Mouse (Mus musculus): ENCODE data around the gene Srpk2.
"Not testable (repeated sequence)": the region's sequence is repeated elsewhere in the genome, so short reads cannot be mapped to it uniquely, and the experiment has no call there.

Gene Srpk2

DNA sequence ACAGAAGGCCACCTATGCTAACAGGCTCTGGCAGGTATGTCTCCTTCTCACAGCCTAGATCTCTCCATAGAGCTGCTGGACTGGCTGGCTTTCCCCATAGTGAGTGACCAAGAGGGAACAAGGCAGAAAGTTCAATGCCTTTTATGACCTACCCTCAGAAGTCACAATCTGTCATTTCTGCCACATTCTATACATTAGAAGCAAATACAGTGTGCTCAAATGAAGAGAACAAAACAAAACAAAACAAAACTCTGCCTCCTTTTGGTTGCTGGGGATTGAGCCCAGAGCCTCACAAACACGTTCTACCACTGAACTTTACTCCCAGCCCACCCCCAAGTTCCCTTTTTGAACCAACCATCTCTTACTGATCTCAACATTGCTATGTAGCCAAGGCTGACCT lies at the start of gene Srpk2:
Srpk2 (minus strand) TSS at position 101 of the 400 bp plus-strand sequence.
- no peak for DNase-seq (ENCODE audit: low spot score)

DNA sequence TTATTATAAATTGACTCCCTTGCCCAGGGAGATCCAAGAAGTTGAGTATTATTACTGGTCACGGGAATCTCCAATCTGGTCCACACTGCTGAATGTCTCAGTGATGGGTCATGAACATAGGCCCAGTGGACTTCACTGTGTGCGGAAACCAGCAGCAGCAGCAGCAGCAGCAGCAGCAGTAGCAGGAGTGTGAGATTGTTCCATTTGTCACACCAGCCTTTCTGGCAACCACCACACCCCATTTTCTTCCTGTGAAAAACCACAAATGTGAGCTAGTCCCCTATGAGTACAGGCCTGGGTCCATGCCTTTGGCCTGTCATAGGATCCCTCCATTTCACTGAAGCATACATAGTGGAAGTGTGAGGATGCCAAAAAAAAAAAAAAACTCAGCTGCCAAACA lies 37.5 kb upstream of the Srpk2 start:
- no peak for DNase-seq (ENCODE audit: low spot score)

DNA sequence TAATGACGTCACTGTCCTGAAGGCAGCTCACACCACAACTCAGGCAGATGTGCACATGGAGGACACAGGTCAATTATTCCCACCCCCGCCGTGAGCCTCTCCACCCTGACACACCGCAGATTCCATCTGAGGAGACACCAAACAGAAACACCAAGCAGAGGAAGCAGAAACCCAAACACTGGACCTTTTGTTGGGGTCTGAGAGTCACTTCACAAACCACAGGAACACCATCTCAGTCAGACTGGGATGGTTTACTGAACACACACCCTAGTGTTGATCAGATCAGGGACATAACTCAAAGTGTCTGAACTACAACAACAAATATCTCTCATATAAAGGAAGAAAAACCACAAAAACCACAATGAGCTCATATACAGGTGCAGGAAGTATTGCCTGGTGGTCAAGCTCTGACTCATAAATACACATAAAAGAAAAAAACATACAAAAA lies 34.5 kb upstream of the Srpk2 start:
- DNase-seq (ENCODE audit: low spot score): no peak

DNA sequence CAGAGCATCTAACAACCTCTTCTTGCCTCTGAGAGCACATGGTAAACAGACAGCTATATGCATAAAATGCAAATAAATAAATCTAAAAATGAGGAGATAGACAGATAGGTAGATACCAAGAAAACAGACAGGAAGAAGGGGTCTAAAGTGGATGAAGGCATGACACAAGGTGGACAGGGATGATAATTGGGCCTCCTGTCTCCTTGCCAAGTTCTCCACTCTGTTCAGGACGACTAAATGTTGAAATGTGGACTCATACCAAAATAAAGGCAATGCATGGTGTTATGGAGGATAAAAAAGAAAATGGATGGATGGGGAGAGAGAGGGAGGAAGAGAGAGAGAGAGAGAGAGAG lies 33.7 kb upstream of the Srpk2 start:
- DNase-seq (ENCODE audit: low spot score): no peak

DNA sequence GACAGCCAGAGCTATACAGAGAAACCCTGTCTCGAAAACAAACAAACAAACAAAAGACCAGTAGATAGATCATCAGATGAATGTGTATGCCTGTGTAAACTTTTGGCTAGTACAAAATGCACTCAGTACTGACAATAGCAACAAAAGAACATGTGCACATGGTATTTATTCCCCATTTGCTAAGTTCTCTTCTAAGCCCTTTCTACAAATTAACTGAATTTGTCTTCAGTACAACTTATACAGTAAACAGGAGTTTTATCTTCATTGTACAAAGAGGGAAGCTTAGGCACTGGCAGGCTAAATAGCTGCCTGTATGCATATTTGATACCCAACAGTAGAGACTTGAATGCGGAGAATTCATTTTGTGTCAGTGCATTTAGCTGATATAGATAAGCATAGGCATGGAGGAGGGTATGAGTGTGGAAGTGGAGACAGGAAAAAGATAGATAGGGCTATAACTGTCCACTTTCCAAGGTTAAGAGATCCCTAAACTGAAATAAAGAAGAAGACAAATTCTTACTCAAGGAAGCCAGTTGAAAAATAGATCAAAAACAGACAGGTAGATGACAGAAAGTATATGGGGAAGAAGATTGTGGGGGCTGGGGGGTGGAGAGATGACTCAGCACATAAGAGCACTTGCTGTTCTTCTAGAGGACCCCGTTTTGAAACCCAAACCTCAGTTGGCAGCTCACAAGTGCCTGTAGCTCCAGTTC lies 33.2 kb upstream of the Srpk2 start:
- no peak for DNase-seq (ENCODE audit: low spot score)

DNA sequence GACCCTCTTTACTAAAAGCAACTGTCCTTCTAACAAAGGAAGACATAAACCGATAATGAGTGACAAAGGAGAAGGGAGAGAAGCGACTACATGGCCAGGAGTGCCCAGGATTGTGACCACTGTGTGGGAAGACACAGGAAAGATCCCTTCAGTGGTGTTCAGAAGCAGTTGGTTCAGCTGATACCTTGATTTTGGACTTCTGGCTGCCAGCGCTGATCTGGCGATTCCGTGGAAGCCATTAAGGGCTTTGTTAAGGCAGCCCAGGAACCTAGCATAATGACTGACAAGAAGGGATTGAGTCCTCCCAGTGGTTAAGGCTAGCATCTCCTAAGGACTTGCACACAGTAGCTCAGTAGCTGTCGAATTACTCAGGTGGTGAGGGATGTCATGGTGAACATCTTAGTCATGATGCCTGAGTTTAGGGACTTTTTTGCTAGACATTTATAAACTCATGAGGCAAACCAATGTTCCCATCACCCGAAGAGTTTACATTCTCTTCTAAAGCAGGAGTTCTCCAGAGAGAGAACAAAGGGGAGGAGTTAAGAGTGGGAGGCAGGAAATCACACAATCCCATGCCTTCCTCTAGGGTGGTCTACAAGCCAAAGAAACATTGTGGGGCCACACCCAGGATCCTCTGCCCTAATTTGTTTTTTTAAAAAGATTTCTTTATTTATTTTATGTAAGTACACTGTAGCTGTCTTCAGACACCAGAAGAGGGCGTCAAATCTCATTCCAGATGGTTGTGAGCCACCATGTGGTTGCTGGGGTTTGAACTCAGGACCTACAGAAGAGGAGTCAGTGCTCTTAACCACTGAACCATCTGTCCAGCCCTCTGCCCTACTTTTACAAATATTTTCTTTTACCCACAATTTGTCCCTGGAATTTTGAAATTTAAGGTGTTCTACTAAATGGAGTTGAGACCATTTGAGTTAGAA lies 29.3 kb upstream of the Srpk2 start:
- no peak for DNase-seq (ENCODE audit: low spot score)

DNA sequence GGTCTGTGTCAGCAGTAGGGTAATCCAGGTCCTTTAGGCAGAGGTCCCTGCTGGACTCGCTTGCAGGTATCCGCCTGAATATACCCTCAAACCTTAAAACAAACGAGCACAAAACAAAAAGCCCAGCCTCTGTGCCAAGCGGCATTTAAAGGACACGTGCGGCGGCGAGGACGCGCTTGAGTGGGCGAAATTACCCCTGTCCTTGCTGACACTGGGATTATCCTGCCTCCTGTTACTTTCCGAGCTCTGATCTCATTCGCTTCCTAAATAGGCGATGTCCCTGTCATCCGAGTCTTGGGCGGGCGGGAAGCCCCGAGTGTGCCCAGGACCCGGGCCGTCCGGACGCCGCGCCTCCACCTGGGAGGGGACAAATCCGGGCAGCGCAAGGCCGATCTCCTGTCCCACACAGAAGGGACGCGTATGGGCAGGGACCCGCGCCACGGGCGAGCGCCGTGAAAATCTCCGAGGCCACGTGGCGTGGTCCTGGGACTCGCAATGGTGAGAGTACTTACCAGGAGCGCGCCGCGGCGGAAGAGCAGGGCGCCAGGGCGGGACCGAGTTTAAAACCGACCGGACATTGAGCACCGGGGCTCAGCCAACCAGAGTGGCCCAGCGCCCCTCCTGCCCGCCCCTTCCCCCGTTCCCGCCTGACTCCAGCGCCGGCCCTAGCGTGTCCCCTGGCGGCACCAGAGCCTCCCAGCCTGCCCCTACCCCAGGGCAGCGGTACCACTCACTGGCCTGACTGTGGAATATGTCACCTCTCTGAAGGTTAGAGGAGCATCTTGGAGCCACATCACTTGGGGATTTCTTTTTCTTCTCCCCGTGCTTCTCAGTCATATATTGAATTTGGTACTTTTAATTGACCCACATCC lies 27.9 kb upstream of the Srpk2 start:
- peak; percentile 80 for DNase-seq (ENCODE audit: low spot score)

DNA sequence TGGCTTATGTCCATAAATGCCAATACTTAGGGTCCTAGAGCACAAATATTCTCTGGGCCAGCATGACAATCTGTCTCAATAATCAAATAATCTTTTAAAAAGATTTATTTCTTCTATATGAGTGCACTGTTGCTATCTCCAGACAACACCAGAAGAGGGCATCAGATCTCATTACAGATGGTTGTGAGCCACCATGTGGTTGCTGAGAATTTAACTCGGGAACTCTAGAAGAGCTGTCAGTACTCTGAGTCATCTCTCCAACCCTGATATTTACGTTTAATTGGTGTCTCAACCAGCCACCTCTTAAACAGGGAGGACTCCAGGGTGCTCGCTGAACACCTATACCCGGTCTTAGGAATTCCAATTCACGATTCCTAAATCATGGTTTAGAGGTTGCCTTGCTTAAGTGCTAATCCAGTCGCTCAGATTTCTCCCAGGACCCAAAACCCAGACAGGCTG lies 27.3 kb upstream of the Srpk2 start:
- DNase-seq (ENCODE audit: low spot score): not testable (repeated sequence)

DNA sequence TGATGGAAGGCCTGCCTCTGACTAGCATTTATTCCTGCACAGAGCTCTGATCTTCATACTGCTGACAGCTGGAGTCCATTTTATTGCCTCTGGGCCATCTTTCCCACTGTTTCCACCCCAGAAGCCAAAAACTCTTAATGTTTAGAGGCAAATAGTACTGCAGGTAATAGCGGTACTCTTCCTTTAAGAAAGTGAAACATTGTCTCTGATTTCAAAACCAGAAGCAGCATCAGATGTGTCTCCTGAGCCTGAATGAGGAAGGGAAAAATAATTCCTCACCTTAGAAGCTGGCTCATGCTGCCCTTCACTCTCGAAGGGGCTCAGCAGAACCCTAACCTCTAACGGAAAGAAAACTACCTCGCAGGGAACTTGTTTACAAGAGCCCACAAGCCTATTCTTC lies 26.8 kb upstream of the Srpk2 start:
- DNase-seq (ENCODE audit: low spot score): no peak

DNA sequence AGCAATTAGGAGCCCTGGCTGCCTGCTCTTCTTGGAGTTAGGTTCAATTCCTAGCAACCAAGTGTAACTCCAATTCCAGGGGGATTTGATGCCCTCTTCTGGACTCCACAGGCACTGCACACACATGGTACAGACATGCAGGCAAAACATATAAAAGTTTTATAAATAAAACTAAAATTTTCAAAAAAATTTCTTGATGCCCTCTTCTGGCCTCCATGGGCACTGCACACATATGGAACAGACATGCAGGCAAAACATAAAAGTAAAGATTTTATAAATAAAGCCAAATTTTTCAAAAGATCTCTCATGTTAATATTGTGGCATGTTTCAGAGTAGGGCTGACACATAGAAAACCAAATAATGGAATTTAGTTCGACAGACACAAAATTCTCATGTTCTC lies 25.2 kb upstream of the Srpk2 start:
- DNase-seq (ENCODE audit: low spot score): no peak

DNA sequence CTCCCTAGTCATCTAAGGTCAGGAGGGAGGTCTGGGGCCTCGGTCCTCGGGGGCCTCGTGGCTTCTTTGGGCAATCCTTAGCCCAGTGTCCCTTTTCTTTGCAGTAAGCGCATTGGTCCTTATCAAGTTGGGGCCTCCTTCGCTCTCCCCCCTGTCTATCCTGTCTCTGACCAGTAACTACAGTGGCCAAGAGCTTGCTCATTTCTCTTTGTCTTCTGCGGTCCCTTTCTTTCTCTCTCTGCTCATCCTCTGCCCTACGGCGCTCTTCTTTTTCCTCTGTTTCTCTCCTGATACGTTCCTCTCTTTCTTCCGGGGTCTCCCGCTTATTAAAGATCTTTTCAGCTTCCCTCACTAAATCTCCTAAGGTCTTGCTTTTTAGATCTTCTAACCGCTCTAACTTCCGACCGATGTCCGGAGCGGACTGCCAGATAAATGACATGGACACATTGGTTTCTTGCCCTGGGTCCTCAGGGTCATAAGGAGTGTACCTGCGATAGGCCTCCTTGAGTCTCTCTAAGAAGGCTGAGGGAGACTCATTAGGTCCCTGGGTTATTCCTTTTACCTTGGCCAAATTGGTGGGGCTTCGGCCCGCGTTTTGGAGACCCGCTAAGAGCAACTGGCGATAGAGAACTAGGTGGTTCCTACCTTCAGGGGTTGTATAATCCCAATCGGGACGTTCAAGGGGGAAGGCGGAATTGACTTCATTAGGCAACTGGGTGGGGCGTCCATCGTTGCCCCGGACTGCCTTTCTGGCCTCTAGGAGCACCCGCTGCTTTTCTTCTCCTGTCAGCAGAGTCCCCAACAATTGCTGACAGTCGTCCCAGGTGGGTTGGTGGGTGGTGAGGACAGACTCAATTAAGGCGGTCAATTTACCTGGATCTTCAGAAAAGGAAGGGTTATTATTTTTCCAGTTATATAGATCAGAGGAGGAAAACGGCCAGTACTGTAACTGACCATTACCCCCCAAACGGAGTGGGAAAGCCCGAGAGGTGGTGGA lies 22.5 kb upstream of the Srpk2 start:
- not testable (repeated sequence) for DNase-seq (ENCODE audit: low spot score)

DNA sequence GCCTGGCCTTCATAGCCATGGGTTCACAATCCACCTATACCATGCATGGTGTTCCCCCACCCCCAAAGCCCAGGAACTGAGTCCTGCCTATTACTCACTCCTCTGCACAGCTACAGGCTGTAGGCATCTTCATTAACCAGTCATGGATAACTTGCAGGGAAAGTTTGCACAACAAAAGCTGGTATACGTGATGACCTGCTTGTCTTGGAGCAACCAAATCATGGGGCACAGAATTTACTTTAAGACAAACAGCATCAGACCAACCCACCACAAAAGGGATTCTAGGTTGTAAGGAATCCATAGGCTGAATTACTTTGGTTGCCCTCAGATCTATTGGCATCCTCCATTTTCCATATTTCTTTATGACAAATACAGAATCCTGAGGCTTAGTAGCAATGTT lies 13.0 kb upstream of the Srpk2 start:
- no peak for DNase-seq (ENCODE audit: low spot score)

DNA sequence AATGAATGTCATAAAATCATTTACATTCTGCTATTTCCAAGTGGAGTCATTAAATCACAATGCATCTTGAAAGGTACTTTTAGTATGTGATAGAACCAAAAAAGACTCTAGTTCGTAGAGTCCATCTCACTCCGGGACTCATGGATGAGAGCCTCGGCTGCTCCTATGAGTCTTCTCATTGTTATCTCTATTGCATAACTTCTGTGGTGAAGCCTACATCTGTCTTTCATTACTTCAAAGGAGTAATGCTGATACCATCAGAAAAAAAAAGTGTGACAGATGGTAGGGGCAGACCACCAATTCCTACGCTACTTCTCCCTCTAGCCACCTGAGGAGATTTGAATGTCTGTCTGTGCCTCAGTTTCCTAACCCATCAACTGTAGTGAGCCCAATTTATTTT lies 986 bp downstream of the Srpk2 start:
- DNase-seq (ENCODE audit: low spot score): no peak

DNA sequence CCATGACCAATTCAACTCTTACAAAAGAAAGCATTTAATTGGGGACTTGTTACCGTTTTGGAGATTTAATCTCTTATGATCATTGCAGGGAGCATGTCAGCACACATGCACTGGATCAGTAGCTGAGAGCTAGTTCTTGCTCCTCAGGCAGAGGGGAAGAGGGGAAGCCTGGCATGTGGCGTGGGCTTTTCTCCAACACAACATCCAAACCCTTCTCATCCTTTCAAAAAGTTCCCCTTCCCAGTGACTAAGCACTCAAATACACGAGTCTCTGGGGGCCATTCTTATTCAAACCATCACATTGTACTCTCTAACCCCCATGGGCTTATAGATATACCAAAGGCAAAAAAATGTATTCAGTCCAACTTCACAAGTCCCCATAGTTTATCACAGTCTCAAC lies 5.4 kb downstream of the Srpk2 start:
- no peak for DNase-seq (ENCODE audit: low spot score)

DNA sequence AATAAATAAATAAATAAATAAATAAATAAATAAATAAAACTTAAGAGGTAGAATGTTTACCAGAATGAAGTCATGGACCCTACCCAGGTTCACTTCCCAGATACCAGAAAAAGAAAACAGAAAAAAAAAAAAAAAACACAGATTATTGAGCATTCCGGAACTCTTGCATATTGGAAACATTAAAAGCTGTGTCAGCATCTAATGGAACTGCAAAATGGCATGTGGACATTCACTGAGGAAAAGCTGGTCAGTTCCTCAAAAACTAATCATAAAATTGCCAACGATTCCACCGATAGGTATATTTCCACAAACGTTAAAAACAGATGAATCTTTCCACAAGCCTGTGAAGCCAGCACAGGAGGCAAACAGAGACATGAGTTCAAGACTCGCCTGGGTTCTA lies 6.5 kb downstream of the Srpk2 start:
- no peak for DNase-seq (ENCODE audit: low spot score)

DNA sequence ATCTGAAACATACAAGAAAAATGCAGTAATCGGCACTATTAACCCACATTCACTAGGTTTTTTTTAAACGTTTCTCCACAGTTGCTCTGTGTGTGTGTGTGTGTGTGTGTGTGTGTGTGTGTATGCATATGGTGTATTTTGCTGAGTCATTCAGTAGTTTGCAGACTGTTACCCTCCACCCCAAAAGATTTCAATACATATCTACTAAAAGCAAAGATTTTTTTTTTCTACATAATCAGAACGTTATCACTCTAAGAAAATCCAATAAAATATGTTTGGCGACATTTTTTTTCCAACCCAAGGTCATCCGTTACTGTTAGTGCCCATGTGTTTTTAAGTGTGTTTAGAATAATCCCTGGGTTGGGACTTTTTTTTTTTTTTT lies 7.4 kb downstream of the Srpk2 start:
- no peak for DNase-seq (ENCODE audit: low spot score)

DNA sequence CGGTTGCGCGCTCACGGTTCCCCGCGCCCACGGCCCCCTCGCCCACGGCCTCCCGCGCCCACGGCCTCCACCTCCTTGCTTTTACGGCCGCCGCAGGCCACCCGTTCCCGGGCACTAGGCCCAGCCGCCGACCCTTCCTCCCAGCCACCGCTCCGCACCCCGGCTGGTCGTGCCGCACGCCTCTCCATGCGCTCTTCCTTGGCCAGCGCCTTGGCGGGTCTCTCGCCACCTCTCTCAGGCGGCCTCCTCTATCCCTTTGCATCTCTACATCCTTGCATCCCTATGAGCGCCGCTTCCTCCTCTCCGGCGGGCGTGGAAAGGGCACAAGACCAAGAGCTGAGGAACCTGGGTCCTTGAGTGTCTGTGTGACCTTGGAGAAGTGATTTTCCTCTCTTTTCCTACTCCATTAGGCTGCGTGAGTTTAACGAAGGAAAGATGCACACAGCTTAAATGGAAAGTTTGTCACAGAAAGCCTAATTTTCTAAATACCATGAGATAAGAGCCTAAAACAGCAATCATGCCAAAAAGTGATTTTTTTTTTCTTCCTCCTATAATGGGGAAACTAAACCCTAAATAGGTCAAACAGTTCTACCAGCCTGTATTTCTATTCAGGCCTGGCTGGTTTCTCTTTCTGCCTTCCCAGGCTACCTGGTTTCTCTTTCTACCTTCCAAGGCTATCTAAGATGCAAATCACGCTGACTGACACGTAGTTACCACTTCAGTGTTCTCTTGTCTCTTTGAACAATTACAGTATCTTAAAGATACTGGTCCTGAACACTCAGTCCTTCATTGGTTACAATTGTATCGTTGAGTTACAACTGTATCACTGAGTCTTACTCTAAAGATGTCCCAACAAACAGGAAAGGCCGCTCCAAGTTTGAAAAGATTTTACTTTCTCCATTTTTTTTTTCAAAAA lies 8.0 kb downstream of the Srpk2 start:
- DNase-seq (ENCODE audit: low spot score): peak; percentile 8

DNA sequence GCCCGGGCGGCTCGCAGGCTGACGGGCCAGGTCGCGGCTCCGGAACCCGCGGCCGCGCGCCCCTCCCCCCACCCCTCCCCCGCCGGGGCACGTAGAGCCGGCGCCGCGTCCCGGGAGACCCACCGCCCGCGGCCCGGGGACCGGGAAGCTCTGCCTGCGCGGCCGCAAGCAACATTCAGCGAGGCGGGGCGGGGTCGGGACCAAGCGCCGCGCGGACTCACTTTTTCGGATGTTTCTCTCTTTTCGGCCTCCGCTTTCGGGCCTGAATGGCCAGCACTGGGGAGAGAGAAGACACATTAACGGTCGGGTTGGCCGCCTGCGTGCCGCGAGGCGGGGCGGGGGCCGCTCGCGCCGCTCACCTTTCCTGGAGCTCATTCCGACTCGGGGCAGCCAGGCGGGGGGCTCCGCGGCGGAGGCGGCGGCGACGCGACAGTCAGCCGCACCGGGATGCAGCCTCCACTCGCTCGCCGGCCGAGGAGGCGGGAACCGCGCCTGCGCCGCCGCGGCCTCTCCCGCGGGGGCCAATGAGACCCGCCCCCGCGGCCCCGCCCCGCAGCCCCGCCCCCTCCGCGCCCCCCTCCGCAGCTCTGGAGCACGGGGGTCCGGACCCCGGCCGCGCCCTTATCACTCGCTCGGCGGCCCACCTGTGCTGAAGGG lies 8.8 kb downstream of the Srpk2 start:
- DNase-seq (ENCODE audit: low spot score): peak; percentile 54

DNA sequence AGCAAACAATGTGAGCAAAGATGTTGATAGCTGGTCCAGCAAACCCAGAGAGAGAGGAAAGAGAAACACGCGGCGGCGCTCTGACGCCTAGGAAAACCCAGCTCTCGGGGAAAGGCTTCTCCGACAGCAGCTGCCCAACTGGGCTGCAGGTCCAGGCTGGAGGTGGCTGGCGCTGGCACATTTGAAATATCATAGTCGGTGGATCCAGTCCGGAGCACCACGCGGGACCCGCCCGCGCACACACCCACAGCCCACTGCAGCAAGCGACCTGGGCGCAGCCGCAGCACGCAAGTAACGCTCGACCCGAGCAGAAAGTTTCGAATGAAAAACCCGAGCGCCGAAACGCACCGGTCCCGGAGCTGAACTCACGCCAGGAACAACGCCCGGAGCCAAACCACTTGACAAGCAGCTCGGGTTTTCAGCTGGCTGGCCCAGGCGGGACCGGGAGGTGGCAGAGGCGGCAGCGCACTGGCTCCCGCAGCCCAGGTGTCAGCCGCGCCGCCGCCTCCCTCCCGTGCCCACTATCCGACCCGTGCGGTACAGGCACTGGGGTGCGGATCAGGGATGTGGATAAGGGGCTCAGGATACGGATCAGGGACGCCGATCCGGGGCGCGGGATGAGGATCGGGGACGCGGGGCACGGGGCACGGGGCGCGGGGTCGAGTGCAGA lies 9.5 kb downstream of the Srpk2 start:
- DNase-seq (ENCODE audit: low spot score): peak; percentile 65
